Mouse (Mus musculus) heart, adult 11 months (tissue): ENCODE data around the gene Klhl26.

Experiments used
- DNase-seq: peaks from one replicate; pipeline ENCODE4 v3.0.0; 2022

Gene Klhl26

DNA sequence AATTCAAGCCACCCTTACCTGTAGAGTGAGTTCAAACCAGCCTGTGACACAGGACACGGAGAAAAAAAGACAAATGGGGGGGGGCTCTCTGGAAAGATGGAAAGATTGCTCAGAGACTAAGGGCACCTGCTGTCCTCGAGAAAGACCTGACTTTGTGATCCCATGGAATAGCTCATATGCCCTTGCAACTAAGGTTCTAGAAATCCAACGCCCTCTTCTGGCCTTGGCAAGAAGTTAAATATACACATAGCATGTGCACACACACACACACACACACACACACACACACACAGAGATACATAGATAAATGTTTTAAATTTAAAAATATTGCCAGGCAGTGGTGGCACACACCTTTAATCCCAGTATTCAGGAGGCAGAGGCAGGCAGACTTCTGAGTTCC is 36.5 kb downstream of the Klhl26 start:
- no peak for DNase-seq

DNA sequence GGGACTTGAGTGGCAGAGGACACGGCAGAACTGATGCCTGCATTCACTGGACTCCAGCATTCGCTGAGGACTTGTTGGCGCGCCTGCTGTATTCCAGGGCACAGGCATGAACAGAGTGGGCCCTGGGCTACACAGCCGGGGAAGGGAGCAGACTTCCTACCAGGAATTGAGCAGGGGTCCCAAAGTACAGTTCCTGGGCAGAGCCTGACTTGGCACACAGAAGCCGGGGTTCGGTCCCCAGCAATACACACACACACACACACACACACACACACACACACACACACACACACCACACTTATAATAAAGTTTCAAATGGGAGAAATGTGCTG is 37.0 kb downstream of the Klhl26 start:
- DNase-seq = no peak

DNA sequence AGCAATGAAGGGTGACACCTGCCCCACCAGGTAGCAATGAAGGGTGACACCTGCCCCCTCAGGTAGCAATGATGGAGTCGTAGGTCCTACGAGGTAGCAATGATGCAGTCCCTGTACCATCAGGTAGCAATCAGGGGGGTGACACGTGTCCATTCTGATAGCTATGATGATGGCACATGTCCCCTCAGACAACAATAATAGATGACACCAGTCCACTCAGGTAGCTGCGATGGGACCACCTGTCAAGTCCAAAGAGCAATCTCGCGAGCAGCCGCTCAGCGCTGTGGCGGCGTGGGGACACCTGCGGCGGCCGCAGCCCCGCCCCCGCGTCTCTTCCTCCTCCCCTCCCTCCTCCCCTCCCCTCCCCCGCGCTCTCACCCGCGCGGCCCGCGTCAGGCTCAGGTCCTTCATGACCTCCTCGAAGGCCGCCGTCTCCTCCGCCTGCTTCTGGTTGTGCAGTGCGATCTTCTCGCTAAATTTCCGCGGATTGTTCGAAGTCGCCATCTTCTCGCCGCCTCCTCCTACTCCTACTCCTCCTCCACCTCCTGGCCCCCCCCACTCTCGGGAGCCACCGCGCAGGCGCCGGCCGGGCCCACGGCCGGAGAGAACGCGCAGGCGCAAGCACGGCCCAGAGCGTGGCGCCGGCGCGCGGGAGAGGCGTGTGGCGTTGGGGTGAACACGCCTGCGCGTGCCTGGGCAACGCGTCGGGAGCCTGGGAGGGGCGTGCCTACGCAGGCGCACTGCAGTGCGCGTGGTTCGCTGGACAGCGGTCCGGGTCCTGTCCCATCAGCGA is 37.5 kb downstream of the Klhl26 start, which contains the start of gene Crtc1:
Gene Crtc1, minus strand, starts transcription at position 525 of the 793 bp plus-strand sequence.
- peak; percentile 100 for DNase-seq

DNA sequence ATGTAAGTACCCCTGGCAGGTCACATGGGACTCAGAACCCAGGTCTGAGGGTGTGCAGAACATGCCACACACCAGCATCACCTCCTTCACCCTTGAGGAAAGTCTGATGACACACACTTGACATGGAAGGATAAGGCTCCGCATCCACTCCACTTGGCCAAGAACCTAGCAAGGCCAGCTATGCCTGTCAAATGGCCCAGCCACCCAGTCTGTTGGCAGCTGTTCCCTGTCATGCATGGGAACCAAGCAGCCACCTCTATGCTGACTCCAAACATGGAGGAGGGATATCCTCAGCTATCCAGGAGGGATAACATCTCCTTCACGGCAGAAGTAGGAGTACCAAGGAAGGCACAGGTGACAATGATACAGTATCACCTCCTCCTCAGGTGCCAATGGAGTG is 38.3 kb downstream of the Klhl26 start:
- peak; percentile 89 for DNase-seq

DNA sequence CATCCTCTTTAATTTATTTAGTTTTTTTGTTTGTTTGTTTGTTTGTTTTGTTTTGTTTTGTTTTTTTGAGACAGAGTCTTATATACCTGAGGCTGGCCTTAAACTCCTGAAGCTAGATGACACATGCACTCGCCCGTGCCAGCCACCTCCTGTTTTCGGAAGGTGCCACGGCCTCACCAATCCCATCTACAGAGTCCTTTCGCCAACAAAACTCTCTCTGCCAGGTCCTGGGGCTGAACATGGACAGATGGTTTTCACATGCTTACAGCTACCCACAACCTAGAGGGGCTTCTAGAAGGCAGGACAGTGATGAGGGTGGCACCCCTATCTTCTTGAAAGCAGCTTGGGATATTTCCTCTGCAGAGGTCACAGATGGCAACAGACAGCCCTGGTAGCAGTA is 41.6 kb downstream of the Klhl26 start:
- DNase-seq = no peak

DNA sequence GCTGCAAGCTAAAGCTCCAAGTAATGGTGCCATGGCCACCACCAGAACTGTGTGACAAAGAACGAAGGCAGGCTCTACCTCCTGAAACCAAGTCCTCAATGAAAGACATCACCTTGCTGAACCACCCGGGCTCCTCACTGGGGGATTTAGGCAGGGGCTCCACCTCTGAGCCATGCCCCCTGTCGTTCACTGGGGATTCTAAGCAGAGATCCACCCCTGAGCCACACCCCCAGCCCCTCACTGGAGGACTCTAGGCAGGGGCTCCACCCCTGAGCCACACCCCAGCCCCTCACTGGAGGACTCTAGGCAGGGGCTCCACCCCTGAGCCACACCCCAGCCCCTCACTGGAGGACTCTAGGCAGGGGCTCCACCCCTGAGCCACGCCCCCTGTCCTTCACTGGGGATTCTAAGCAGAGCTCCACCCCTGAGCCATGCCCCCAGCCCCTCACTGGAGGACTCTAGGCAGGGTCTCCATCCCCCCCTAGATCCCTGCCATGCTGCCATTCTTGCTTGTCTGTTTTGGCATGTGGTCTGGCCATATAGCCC is 43.7 kb downstream of the Klhl26 start:
- no peak for DNase-seq

DNA sequence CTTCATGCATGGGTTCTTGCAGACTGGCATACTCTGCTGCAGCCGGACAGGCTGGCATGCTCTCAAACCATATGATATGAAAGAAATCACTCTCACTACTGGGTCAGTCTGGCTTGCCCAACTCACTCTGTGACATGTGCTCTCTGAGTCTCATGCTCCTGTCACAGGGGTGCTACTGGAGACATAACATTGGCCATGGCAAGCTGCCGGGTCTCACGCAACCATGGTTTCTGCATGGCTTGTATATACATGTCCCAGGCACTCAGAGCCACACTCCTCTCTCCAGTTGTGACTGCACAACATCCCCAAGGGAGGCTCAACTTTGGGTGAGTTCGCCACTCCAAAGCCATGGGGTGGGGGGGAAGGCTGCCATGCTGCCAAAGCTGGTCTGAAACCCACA is 45.6 kb downstream of the Klhl26 start:
- no peak for DNase-seq

DNA sequence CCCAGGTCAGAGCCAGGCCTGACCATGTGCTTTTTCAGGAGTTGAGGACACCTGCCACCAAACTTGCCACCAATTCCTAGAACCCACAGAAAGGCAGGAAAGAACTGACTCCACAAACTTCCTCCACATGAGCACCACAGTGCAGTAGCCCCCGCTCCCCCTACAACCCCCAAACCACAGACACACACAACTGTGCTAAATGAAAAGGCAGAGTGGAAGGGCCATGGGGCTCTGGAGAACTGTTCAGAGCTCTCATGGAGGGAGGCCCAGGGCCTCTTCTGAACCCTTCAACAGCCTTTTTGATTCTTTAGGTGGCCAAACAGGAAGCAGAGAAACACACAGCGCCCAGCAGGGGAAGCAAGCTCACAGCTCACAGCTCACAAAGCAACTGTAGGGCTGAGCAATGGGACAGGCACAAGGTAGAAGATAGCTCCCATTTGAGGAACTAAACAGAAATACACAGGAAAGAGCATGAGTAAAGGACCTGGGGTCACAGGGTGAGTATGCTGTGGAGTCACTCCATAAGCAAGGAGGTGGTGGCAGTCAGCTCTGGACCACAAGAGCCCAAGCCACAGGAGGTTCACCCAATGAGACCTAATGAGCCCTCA is 50.4 kb downstream of the Klhl26 start:
- DNase-seq = no peak

DNA sequence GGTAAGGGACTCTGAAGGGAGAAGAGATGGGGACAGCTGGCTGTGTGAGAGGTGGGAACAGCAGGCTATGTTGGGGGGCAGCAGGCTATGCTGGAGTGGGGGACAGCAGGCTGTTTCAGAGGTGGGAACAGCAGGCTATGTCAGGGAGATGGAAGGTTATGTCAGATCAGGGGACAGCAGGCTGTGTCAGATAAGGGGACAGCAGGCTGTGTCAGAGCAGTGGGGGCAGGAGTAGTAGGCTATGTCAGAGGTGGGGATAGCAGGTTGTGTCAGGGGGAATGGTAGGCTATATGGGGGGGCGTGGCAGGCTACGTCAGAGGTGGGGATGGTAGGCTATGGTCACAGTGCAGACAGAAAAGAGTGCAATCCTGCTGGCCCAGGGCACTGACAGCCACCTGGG is 54.0 kb downstream of the Klhl26 start:
- DNase-seq = no peak

DNA sequence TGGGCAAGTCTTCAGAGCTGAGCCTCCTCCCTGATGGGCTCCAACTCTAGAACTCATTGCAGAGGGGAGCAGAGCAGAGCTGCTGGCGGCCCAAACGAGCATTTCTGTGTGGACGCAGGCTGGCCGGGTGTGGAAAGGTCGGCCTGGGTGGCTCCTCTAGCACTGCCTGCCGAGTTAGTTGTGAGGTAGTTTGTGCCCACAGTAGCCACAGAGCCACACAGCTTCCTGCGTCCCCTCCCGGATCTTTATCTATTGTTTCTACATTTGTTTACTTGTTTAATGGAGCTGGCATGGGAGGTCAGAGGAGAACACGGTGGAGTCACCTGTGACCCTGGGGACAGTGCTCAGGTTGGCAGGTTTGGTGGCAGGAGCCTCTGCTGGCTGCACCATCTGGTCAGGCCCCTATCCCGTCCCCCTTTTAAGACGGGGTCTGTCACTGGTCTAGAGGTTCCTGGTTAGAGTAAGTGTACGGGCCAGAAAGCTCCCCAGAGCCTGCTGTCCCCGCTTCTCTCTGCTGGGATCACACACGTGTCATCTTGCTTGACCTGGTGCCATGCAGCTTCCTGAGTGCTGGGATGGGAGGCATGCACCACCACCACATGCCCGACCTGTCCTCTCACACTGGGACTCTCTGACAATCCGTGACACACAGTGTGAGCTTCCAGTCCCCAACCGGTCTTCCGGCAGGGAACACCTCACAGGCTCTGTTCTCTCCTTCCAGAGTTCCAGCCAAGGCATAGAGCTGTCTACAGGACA is 55.2 kb downstream of the Klhl26 start:
- DNase-seq = no peak

DNA sequence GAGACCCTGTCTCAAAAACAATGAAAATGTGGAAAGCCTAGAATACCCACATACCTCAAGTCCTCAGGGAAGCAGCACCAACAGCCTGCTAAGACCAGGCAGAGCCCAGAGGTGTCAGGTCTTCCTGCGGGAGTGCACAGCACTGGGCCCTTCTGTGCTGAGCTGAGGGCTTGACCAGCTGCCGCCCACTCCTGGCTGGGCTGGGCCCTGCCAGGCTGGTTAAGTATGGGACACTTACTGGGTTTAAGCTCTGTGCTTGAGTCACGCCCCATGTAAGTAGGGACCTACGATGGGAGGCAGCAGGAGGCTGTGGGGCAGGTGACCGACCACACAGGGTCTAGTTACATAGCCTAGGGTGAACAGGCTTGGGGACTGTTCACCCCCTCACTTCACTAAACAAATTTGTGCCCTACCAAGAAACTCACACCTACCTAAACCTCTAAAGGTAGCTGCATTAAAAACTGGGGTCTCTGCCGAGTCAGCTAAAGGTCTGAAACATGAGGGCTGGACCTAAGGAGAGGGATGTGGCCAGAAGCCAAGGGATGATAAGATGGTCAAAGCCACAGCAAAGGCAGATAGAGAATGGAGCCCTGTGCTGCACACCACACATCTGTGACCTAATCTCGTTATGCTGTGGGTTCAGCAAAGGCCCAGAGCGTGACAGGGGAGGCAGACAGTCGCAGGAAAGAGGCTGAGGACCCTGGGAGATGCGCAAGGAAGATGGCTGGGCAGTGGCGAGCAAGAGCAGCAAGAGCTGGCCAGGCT is 56.7 kb downstream of the Klhl26 start:
- DNase-seq = no peak

DNA sequence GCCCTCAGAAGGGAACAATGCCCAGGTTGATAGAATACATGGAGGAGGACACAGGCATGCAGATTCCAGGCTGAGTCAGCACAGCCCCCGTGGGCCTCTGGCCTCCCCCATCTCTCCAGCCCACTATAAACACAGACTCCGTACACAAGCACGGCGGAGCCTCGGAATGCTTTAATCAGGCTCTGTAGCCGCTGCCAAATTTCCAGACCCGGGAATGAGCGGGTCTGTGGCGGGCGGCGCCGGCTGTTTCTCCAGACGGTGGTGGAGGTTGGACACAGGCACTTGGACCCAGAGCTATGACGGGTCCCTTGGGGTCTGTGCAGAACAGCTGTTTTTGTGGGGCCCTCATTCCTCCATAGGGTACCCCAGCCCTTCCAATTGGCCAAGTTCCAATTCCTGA is 57.8 kb downstream of the Klhl26 start:
- peak; percentile 93 for DNase-seq

DNA sequence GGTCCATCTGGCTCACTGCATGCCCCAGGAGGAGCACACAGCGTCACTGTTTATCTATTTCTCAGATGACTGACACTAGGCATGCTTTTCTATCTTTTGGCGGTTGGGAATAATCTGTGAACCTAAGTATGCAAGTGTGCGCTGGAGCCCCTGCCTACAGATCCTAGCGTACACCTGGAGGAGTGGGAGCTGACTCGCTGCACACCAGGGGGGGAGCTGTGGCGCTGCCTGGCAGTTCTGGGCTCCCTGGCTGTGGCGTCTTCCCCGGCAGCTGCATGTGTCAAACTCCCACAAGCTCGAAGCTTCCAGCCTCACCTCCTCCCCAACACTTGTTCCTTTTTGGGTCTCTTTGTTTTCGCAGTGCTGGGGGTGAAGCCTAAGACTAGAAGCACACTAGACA is 58.9 kb downstream of the Klhl26 start:
- no peak for DNase-seq

DNA sequence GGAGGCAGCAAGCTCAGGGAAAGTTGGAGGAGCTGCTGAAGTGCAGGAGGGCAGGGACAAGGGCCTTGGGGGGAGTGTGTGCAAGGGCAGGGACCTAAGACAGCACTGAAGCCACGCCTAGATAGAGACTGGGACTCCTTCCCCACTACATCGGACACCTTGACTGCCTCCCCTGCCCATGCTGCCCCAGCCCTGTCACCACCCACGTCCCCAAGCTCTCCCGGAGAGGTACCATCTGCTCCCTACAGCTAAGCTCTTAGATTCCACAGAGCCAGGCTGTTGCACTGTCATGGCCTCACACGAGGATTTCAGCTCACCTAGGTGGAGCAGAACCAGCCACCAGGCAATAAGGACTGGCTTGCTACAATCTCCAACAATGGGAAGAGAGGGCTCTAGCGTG is 59.8 kb downstream of the Klhl26 start:
- DNase-seq = no peak

DNA sequence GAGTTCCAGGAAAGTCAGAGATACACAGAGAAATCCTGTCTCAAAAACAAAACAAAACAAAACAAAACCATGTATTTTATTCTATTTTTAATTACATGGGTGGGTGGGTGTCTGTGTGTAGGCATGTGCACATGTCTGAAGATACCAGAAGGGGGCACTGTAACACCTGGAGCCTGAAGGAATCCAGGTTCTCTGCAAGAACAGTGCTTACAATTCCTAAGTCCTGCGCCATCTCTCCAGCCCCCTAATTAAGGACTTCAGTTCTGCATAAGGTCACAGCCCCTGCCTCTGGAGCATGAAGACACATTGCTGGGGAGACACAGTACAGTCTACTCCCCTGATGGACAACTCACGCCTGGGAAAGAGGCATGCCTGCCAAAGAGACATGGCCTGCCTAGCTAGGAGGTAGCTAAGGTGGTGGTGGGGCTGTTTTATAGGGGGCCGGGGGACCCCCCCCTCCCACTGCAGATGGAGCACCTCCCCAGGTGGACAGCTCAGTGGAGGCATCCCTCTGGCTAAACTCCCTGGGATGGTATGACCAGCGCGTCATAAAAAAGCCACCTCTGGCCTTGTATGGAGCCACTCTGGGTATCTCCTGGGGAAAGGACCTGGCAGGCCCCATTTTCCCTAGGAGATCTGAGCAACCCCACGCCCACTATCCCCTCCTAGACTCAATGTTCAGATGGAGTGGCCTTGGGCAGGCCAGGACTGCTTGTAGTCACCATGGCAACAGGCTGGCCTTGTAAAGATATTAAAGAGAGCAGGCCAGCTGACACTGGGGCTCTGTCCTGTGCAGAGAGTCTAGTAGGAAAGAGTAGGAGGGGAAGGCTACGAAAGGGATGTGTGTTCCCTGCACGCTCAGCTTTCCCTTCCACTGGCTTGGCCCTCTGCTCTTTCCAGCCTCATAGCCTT is 61.0 kb downstream of the Klhl26 start:
- DNase-seq = no peak

DNA sequence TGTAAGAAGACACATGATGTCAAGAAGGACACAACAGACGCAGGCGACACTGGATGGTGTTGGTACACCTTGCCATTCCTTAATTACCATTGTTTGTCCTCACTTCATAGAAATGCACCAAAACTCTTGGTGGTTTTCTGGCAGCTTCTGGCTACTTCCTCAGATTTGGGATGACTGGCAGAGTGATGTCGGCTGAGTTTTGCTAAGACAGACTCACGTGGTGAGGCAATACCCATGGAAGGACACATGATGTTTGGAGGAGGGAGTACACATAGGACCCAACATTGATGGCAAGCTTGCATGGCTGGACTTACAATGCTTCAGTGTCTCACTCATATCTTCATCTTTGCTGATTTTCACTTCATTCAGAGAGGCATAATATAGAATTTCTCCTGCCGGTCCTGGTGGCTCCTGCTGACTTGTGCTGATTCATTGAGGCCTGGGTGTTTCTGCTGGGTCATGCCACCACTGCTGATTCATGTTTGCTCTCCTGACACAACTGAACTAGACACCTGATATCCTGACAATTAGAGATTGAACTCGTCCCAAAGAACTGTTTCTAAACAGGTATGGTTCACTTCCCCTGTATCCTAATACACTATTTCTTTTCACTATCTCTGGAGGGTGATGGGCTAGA is 62.3 kb downstream of the Klhl26 start:
- DNase-seq = no peak

DNA sequence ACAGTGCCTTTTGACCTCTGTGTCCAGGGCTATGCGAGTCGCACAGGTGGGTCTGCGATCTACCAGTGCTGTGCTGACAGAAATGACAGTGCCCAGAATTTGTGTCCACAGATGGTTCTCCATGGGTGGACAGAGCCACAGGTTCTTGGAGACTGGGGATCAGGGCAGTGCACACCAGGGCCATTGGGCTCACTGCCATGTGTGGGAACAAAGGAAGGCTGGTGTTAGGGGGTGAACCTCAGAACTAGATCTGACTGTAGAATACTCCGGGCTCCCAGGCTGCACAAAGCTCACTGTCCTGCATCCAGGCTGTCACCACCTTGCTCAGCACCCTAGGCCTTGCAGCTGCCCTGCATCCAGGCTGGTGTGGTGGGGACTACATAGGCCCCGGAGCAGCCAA is 66.5 kb downstream of the Klhl26 start:
- DNase-seq = no peak

DNA sequence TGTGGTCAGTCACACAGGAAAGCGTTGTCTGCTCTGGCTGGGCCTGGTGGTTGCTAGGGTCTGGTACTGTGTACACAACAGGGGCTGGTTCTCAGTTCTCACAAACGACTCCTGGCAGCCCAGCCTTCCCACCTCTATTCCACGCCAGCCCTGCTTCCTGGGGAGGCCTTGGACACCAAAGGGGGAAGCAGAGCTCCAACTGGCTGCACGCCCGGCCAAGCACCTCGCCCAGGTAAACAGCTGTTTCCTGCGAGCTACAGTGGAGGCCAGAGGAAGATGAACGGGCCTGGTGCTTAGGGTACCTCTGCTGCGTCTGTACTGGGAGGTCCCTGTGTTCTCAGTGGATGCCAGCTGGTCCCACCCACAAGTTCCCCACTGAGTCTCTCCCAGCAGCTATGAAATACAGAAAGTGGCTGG is 67.3 kb downstream of the Klhl26 start:
- peak; percentile 96 for DNase-seq

DNA sequence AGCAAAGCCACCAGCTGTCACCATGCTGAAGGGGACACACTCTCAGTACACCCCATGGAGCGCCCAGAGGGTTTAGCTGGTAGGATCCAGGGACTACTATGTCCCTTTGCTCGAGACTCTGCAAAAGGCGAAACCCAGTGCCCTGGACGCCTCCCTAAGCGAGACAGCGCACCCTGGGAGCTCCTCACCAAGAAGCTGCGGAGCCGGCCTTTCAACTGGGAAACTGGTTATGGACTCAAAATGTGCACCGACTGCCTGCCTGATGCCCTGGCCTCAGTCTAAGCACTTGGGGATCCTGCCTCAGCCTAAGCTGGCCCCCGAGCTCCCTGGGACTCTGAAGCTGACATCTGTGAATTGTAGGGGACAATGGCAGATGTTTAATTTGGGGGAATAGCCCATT is 67.7 kb downstream of the Klhl26 start:
- DNase-seq = no peak

DNA sequence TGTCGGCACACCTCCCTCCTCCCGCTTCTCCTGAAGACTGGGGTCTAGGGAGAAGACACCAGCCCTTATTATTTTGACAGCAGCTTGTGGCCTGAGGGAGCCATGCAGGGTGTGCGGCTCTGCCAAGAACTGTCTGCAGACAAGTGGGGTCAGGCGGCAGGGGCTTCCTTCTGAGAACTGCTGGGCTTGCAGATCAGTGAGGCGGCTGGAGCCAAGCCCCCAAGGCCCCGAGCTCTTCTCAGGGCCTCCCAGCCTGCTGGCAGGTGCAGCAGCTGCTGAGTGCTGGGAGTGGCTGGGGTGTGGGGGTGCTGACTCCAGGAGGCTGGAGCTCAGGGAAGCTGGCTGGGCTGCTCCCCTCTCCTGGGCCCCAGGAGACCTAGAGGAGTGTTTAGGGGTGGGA is 68.5 kb downstream of the Klhl26 start:
- no peak for DNase-seq

DNA sequence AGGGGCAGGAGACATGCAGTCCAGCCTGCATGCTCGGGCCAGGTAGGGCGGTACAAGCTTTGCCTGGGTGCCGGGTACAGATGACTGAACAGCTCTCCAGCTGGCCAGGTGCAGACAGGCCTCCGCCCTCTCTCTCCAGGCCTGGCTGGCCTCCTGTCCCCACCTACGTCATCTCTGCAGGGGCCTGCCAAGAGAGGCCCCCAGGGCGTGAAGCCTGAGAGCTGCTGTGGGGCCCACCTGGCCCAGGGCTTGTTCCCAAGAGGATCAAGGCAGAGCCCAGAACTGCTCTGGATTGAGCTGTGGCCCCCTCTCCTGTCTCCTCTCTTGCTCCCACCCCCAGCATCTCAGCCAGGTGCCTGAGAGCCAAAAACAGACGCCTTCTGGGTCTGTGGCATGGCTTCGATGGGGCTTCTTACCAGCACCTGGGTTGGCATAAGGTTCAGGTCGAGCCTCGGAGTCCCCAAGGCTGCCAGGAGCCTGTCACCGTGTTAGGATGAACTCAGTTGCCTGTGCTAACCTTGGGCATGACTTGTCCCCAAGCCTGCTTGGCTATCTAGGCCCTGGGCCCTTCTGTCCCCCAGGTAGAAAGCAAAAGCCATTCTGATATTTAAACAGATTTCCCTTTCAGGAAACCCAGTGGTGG is 70.2 kb downstream of the Klhl26 start:
- no peak for DNase-seq
